Mouse (Mus musculus) megakaryocyte, embryonic 14.5 days (primary cell): ENCODE results near the gene Igsf9.

ENCODE experiments used
- FLI1 ChIP-seq: IDR thresholded peaks from 2 replicates; pipeline ENCODE4 v1.6.1; 2012; ENCODE audit warnings: low read length, inconsistent platforms, mixed read lengths
- GATA1 ChIP-seq: IDR thresholded peaks from 3 replicates; pipeline ENCODE4 v1.6.1; 2012; ENCODE audit warnings: mixed read lengths, low read length, inconsistent platforms, borderline replicate concordance

- TF ChIP-seq GATA1 (no peak), FLI1 (no peak)
These were observed 49.0 kb upstream of the Igsf9 start for GRCm38 (mm10) chr1:172432587-172432955.
